Mouse (Mus musculus) embryo, embryonic 9.5 days (tissue): ENCODE results near the gene Arhgap35.
A peak's percentile ranks its signal among the peaks of the same experiment; 100 is the strongest.
"Not testable (repeated sequence)": the region's sequence is repeated elsewhere in the genome, so short reads cannot be mapped to it uniquely, and the experiment has no call there.

ENCODE experiments used
- DNase-seq: peaks from one replicate; pipeline ENCODE4 v3.0.0-alpha.2; 2017; ENCODE audit errors: extremely low spot score

Gene Arhgap35

DNA sequence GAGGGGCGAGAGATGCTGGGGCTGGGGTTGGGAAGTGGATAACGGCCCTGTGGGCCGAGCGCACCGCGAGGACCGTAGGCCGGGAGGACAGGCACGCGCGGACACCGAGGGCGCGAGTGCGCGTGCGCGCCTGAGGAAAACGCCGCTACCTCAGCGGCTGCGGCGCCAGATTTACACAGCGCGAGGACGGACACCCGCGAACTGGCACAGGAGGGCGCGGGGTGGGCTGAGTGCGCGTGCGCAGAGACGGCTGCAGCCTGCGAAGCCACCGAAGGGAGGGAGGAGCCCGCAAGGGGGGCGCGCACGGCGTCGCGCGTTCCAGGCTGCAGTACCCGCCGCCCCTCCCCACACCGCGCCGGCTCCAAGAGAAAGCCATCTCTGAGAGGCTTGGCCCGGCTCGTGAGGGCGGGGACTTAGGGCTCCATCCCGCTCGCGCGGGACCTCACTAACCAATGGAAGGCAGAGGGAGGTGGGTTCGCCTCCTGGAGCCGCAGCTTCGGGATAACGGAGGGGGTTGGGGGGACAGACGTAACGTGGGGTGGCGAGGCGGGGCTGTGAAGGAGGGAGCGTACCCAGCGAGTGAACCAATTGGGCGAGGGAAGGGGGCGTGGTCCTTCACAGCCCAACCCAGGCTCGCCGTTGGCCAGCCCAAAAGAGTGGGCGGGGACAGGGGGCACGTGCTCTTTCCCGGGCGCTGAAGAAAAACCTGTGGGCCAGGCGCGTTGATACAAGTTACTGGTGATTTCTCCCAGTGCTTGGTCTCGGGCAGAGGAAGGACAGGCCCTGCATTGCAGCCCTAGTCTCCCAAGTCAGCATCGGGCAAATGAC is at the start of gene Arhgap35:
Arhgap35 (minus strand) TSS at position 106 of the 828 bp plus-strand sequence.
- DNase-seq = peak; percentile 98

- no peak for DNase-seq
Measured at GRCm38 (mm10) chr7:16644260-16644659, 29.5 kb upstream of the Arhgap35 start.

DNA sequence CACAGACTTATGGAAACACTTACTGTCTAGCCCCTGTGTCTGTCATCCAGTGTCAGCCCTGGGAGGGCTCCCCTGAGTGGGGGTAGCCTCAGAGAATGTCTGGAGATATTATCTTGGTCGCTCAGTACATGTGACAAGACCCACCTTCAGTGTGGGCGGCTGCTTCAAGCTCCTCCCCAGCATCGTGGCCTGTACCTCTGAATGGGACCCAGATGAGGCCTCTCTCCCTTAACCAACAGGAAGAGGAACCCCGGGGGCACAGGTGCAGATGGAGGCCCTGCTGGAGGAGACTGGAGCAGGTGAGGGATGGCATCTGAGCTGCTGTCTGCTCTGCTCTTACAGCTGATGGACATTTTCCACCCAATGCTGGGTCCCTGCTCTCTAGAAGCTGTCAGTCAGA is 28.3 kb upstream of the Arhgap35 start:
- not testable (repeated sequence) for DNase-seq

- no peak for DNase-seq
Measured at GRCm38 (mm10) chr7:16639028-16639427, 24.2 kb upstream of the Arhgap35 start.

- no peak for DNase-seq
Measured at GRCm38 (mm10) chr7:16635116-16635515, 20.3 kb upstream of the Arhgap35 start.

DNA sequence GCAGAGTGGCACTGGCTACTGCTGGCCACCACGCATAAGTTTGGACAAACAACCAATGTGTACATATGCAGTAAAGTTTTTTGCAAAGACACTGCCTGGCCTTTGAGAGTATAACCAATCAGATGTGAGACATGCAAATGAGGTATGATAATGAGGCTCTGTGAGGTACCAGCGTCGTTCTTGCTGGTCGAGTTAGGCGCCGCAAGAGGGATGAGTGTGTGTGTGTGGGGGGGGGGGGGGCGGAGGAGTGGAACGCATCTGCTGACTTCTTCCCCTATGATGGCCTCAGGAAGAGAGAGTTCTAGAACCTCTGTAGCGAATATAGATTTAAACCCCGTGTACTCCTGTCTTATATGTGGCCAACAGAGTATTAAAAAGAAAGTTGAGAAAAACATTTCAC is 19.1 kb upstream of the Arhgap35 start:
- not testable (repeated sequence) for DNase-seq

GRCm38 (mm10) chr7:16631932-16632331 is 17.1 kb upstream of the Arhgap35 start:
- no peak for DNase-seq

DNA sequence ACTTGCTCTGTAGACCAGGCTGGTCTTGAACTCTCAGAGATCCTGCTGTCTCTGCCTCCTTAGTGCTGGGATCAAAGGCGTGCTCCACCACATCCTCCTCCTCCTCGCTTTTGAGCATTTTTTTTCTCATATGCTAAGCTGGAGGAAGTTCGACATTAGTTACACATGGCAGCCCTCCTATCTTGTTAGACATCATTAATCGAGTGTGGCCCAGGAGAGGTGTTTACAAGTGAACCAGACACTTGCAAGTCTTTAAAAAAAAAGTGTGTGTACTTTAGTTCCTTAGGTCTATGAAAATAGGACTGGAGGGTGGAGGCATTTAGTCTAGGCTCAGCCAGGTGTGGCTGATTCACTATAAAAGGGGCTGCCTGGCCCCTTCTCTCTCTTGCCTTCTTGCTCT is 16.2 kb upstream of the Arhgap35 start:
- DNase-seq = no peak

DNA sequence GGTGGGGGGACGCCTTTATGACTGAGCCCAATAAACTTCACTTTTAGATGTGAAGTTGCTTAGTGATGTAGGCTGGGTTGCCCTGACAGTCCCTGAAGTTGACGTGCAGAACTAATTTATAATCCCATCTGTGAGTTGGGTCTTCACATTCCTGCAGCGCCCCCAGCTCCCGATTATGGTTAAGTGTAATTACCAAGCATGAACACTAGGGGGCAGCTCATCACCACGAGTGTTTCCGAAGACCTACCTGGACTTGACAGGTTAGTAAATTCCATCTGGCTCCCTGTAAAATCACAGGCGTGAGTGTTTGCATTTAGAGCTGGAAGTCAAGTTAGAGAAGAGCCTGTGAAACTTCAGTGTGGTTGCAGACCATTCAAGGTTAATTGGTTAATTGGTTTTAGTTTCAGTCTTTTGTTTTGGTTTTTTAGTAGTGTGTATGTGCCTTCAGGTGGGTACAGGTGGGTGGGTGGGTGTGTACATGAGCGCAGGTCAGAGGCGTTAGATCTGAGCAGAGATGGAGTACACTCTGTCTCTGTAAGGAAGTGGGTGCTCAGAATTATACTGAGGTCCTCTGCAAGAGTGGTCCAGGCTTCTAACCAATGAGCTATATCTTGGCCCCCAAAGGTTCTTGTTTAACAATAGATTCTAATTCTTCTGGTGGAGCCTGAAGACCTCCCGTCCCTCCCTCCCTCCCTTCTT is 15.0 kb upstream of the Arhgap35 start:
- peak; percentile 72 for DNase-seq

GRCm38 (mm10) chr7:16628096-16628771 is 13.4 kb upstream of the Arhgap35 start:
- DNase-seq = peak; percentile 72

DNA sequence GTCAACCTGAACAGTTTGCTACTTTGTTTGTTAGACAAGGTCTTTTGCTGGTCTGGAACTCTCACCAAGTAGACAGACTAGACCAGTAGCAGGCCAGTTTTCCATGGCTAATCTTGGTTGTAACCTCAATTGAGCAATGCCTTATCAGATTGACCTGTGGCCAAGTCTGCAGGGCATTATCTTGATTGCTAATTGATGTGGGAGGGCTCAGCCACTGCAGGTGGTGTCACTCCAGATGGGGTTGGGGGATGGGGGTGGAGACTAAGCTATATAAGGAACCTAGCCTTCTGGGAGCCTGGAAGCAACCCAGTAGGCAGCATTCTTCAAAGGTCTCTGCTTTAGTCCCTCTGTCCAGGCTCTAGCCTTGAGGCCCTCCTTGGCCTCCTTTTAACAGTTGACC is 8.9 kb upstream of the Arhgap35 start:
- DNase-seq = no peak

GRCm38 (mm10) chr7:16623131-16623530 is 8.3 kb upstream of the Arhgap35 start:
- no peak for DNase-seq

DNA sequence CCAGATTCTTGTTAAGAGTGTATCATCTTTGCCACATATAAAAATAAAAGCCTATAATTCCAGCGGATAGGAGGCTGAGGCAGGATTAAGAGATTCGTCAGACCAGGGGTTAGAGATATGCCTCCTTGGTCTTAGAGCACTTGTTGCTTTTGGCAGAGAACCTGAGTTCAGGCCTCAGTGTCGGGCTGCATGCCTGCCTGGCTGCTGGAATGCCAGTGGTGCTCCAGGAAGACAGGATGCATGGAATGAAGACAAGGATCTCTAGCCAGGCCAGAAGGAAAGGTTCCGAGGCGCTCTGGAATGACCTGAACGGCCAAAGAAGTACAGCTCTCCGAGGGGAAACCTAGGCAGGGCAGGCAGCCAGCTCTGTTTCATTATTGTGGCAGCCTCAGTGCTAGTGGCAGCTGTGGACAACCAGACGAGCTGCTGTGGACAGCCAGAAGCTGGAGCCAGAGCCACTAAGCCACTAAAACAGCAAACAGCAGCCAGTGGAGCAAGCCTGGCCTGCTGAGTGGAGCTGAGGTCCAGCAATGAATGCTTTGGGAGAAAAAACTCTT is 6.4 kb upstream of the Arhgap35 start:
- no peak for DNase-seq

DNA sequence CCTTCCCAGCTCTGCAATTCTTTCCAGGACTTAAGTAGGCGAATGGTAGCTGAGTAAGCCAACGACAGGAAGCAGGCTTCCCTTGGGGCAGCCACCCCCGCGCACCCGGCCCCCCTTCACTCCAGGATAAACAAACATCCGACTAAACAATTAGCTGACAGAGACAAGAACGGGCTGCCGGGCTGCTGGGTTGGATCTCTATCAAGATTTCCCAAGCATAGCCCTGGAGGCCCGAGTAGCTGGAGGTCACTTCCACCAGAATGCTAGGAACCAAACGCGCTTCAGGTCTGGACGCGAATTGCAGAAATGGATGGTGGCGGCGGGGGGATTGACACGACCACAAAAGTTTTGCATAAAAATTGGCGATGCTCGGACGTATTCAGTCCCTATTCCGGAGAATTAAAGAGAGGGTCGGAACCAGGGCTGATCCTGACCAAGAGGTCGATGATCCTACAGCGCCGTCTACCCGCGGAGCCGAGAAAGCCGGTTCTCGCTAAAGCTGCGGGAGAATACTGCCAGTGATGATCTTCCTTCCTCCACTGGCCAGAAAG is 3.9 kb upstream of the Arhgap35 start:
- peak; percentile 76 for DNase-seq

DNA sequence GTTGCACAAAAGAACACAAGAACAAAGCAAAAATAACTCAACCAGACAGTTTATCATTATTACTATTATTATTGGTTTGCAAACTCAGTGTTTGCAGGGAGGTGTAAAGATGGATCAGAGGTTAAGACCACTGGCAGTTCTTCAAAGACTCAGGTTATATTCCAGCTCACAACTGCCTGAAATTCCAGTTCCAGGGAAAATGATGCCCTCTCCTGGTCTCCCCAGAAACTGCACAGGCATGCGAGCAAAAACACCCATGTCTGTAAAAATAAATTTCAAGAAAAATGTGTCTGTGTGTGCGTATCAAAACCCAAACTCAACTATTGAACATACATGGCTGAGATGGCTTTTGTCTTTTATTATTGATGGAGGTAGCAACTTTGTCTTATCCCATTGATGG is 2.3 kb upstream of the Arhgap35 start:
- DNase-seq = peak; percentile 61

GRCm38 (mm10) chr7:16614171-16614887 is 464 bp downstream of the Arhgap35 start:
- peak; percentile 90 for DNase-seq

DNA sequence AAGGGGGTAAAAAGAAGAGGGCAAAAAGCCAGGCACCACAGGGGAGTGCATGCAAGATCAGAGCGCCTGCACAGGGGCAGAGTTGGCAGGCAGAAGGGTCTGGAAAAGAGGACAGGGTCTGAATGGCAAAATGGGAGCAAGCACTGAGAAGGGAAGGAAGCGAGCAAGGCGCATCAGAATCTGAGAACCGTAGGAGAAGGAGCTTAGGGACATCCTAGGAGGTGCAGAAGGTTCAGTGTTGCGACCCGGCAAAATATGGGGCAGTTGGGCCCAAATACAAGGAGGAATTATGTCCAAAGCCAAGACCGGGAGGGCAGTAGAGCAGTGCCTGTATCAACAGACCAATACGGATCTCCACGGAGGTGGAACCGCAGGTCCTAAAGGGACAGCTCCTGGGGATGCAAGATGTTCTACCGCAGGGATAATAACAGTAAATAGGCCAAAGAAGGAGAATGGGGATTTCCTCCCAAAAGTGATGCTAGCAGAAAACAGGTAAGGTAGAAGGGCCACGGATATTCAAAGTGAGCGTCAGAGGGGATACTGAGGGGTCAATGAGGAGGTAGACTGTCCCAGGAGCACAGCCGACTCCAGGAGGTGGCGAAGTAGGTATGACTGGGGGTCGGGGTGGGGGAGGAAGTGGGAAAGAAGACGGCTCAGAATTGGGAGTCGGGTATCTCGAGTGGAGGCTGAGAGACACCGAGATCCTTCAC is 1.2 kb downstream of the Arhgap35 start:
- DNase-seq = no peak

DNA sequence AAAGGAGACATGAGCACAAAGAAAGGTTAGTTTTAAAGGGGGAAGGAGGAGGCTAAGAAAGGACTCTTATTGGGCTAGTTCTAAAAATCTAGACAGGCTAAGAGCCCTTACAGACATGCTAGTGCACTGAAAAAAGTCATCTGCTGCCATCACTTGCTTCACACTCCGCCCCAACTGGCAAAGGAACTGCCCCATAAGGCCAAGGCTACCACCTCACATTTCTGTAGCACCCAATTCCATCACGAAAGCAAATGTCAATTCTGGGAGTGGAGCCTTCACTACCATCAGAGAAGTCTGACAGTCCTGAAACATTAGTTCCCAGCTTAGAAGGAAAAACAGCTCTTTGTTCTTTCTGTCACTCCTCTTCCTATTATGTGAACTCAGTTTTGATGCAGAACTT is 4.4 kb downstream of the Arhgap35 start:
- no peak for DNase-seq

DNA sequence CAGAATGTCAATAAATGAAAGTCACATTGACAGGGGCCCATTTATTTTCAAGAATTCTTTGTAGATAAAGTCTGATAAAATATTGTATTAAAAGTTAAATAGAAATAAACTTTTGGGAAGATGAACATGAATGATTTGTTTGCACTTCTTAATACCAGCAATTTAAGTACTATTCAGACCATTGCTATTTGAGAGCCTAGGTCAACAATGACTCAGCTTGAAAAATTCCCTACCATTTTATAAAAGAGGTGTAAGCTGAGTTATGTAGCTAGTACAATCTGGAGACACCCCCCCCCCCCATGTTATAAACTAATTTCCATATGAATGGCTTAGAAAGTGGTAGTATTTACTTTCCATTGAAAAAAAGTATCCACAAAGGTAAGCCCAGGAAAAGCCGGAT is 5.8 kb downstream of the Arhgap35 start:
- no peak for DNase-seq

DNA sequence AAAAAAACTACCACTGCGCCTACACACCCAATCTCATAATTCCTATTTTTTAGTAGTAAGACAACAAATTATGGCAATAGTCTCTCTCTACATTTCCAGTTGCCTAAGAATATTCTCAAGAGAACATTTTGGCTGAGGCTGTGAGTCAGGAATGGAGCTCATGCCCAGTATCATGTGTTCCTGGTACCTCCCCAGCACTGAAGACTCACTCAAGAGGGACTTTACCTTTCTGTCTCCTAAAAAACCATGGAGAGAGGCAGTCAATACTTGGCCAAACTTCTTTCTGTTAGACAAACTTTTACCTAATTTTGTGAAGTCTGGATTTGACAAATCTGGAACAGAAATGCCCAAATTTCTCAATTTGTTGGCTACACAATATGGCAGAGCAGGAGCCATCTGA is 6.7 kb downstream of the Arhgap35 start:
- DNase-seq = no peak

GRCm38 (mm10) chr7:16606808-16607207 is 8.0 kb downstream of the Arhgap35 start:
- not testable (repeated sequence) for DNase-seq
